Mouse (Mus musculus) adrenal gland, adult 2 months (tissue): Measurements from ENCODE around the gene Zfp651. TPM values are rescaled to one million over a fixed set of nuclear protein-coding genes. Genes with fewer than 3 reads are reported as not detected.

ENCODE experiments used
- DNase-seq: peaks from one replicate; pipeline ENCODE4 v3.0.0; 2021
- long read RNA-seq: library from polyadenylated mRNA; stranded (forward); transcript quantifications from one replicate; pipeline ENCODE4 v2.0.0, GENCODE M21; 2021
- polyA plus RNA-seq: library from polyadenylated mRNA; depleted of rRNA; stranded (reverse); fragments of >200 nt; gene quantifications from 2 replicates; pipeline ENCODE4 v1.2.3, GENCODE M21; 2012; rRNA removed
- total RNA-seq, 2 experiments: library from RNA; stranded (reverse); gene quantifications; 2 replicates each; pipeline ENCODE4 v1.2.3; 2021

Gene Zfp651
- total RNA-seq (10 to 100 TPM; 26.6 to 49.7 TPM), polyA plus RNA-seq (36.6 and 51.5 TPM in 2 replicates)
- long read RNA-seq, full-length matches to known transcripts = 16 of 30 reads
- long read RNA-seq, partial matches to known transcripts = 5 of 30 reads
- long read RNA-seq, other reads (novel, unspliced or antisense) = 9 of 30 reads

DNA sequence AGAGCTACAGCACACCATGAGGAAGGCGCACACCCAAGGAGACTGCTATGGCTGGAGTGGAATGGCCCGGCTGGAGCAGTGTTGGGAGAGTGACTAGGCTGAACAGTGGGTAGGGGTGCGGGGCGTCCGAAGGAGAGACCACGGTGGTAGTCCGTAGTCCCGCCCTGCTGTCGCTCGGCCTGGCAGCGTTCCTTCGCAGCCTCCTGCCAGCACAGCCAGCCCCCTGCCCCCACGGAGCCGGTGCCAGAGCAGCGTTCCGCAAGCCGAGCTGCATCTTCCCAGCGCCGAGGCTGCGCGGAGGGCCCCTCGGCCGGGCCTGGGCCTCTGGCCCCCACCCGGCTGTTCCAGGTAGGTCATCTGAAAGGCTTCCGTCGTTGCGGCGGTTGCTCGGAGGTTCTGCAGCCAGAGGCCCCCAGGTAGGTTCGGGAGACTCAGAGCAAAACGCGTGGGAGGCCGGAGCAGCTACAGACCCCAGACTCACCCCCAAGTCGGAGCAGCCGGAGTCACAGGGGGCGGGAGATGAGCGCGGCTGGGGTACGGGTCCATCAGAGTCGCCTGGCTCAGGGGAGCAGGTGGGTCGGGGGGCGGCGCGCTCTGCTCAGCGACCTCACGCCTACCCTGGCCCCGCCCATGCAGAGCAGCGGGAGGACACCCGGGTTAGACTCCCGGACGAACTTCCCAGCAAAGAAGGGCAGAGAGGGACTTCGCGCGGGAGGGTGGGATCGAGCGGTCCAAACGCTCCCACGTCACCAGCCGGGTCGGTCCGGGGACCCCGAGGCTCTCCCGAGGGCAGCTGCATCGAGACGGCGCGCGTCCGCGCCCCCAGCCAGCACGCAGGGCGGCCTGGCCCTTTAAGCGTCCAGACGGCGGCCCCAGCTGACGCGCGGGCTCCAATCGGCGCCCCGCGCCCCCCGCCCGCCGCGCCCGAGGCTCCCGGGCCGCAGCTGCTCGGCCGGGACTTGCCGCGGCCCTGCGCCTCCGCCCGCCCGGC, at the start of gene Zfp651:
TSS of gene Zfp651 (plus strand) at position 240 of the 991 bp plus-strand sequence.
- peak; percentile 73 for DNase-seq

DNA sequence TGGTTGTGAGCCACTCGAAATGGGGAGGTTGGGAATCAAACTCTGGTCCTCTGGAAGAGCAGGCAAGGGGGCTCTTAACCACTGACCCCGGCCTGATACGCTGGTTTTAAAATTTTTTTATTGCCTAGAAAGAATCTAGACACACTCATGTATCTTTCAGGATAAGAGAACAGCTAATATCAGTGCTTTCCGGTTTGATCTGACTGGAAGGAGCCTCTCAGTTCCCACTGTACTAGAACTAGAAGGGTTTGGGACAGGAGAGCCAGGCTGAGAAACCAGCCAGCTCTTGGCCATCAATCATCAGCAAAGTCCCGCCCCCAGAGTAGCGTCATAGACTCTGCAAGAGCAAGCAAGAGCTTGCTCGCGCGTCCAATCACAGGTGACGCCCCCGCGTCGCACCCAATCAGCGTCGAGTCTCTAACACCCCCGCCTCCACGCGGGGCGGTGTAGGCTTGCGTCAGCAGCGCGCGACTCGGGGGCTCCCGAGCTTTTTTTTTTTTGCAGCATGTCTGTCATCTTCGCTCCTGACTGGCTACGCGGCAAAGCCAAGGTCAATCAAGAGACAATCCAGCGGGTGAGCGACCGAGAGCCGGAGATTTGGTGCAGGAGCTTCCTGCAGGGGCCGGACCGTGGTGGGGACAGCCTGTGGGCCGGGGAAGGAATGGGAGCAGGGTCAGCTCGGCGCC, 49.1 kb upstream of the Zfp651 start, which contains the start of gene Ss18l2:
TSS of gene Ss18l2 (plus strand) at position 432 of the 686 bp plus-strand sequence.
- DNase-seq = peak; percentile 98

DNA sequence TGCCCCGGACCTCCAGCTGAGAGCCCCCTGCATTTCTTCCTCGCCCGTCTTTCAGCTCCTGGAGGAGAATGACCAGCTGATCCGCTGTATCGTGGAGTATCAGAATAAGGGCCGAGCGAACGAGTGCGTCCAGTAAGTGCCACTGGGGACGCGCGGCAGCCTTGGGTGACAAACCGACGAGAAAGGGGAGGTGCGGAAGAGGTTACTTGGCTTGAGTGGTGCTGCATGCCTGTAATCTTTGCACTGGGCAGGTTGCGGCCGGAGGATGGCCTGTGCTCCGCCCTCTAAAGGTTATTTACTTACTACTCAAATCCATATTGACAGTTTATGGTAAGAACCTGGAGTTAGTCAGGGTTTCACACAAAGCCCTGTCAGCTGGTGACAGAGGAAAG, 48.5 kb upstream of the Zfp651 start:
- no peak for DNase-seq

DNA sequence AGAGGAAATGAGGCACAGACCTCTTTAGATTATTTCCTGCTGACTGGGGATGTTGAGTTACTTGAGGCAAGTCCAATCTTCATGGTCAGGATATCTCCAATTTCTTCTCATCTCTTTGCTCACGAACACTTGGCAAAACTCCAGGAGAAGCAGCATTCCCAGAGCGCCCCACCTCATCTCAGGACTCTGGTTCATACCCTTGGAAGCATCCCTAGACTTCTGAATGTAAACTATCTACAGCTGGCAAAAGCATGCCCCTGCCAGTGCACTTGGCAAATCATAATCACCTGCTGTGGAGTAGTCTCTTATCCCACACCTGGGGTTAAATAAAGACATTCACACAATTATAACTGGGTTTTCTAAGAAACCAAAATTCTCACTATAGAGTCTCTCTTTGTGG, 42.1 kb upstream of the Zfp651 start:
- no peak for DNase-seq

DNA sequence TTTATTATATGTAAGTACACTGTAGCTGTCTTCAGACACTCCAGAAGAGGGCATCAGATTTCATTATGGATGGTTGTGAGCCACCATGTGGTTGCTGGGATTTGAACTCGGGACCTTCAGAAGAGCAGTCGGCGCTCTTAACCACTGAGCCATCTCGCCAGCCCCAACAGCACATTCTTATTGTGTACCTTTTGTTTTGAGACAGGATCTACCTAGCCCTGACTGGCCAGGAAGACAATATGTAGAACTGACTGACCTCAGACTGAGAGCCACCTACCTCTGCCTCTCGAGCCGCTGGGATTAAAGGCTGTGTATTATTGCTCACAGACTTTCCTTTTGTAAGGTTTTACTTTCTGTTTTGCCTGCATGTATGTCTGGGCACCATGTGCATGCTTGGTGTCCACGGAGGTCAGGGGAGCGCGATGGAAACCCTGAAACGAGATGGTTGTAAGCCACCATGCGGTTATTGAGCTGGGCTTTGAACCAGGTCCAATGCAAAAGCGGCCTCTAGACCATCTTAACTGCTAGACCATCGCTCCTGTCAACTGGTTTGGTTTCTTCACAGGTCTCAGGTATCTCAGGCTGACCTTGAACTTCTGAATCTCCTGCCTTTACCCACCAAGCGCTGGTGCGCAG, 40.9 kb upstream of the Zfp651 start:
- DNase-seq = peak; percentile 25

DNA sequence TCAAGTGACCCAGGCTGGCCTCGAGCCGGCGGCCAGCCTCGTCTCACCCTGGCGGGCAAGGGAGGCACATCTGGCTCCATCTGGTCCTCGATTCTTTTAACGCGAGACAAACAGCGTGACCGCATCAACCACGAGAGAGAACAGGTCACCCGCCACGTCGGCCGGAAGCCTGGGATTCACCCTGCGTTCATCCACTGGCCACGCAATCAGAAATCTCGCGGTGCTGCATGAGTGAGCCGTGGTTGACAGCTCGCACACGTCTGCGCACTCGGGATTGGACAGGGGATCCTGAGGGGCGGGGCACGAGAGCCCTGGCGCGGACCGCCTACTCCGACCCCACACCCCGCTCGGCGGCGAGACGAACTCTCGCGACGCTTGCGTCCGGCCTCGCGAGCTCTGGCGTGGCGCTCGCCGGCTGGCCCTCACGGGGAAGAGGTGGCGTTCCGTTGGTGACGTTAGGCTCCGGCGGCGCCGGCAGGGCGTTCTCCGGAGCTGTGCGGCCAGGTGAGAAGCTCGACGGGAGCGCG, 40.3 kb upstream of the Zfp651 start, which contains the start of gene Nktr:
TSS of gene Nktr (plus strand) at position 378 of the 527 bp plus-strand sequence.
- DNase-seq = peak; percentile 99

DNA sequence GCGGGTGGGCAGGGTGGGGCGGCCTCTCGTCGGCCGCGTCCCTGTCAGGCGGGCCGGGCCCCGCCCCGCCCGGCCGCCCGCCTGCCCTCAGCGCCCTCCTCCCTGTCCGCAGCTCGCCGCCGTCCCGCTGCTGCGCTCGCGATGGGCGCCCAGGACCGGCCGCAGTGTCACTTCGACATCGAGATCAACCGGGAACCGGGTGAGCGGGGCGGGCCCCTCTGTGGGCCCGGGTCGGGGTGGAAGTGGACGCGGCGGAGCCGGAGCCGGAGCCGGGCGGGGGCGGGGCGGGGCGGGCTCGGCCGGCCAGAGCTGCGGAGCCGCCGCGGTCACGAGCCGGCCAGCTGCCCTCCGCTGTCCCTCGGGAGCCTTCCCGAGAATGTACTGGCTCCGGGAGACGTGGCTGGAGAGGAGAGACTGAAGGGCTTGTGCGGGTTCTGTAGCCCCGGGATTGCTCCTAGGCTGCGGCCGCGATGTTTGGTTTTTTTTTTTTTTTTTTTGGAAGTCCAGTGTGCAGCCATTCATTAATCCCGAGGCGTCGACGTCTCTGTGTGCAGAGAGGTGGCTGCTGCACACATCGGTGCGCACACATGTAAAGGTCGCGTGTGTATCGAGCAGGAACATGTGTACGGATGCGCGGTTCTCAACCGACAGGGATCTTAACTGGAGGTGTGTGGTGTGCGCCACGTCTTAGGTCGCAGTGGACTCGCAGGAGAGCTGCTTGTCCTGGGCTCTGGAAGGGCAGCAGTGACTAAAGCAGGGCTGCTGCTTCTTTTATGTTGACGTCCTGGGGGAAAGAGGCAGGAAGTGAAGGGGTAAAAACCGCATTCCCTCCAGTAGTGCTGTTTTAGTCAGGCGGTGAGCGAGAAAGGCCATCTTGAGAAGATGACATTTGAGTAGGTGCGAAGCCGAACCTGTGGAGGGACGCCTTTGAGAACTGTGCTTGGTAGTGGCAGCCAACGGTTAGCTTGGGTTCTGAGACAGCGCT, 39.5 kb upstream of the Zfp651 start:
- DNase-seq = peak; percentile 52

DNA sequence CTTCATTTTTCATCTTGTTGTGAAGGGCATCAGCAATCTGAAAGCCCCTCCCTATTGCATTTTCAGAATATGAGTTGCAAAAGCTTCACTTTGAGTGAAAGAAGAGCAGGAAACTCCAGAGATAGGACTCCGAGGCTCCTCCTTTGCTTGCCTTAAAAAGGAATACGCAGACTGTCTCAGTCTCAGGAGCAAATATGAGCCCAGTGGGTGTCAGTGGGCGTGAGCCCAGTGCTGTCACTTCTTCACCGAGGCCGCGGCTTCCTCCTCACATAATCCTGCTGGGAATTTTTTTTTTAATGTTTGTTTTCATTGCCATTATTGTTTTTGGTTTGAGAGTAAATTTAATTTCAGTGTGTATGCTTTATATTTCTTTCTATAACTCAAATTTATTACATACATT, 18.6 kb upstream of the Zfp651 start:
- DNase-seq = no peak

DNA sequence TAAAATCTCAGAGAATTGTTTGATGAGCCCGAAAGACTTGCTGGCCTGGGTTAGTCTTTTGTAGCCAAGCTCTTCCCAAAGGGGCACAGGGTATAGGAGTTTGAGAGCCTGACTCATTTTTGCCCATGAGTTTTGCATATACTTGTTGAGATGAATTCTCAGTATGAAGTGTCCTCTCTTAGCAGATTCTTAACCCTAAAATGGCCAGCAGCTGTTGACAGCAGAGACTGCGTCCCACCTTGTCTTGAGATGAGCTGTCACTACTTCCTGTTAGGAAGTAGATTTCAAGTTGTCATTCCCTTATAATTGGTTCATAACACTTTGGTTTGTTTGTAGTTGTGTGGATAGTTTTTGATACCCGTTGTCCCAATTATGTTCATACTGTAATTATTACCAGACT, 18.0 kb upstream of the Zfp651 start:
- no peak for DNase-seq

DNA sequence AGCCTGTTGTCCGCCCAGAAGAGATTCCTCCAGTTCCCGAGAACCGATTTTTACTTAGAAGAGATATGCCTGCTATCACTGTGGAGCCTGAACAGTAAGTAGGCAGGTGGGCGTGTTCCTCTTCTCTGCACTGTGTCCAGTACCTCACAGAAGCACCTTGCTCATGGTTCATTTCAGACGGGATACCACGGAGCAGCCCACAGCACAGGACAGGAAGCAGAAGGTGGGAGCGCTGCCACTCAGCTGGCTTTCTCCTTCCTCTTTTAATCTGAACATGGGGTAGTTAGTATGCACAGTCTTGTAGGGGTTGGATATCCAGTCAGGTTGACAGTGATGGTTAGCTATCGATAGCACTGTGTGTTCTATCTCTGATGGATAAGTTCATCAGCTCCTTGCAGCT, 15.1 kb upstream of the Zfp651 start:
- DNase-seq = no peak

DNA sequence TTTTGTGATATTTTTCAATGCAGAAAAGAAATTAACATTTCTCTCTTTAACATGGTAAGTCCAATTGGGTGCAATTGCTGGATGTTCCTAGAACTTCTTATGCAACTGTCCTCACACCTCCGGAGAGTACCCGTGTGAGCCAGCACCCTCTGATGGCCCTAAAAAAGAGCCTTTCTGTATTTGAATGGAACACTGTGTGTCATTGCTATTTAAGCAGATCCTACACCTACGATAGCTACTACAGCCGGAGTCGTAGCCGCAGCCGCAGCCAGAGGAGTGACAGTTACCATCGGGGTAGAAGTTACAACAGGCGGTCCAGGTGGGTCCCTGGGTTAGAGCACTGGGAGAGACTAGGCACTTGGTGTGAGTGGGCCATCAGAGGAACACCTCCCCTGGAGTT, 6.4 kb upstream of the Zfp651 start:
- DNase-seq = no peak

DNA sequence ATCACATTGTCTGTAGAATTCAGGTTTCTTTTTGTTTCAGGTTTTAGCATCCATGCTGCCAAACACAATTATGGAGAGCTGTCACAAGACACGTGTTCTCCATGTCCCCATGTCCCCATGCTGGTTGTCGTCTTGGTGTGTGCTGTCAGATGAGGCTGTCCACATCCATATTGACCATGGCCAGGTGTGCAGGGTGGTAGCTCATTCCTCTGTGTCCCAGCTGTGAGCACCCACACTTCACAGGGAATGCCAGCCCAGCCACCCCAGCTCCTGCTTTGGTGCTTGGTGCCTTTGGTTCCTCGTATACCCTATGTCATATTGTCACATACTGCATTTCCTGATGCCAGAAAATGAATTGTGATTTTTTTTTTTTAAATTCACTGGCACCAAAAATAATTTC, 4.5 kb upstream of the Zfp651 start:
- no peak for DNase-seq

DNA sequence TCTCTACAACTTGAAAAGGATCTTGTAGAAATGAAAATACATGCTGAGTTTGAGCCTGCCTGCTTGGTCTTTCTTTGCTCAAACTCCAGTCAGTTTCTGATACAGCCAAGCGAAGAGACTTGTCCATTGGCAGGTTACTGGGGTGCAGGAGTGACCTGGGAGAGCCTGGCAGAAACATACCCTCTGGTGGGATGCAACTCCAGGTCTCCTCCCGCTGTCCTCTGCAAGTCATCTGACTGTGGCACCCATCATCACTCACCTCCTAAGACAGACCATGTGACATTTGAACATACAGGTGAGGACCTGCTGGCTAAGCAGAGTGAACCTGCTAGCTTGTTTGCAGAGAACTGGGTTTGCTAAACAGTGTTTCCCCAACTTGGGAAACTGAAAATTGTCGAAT, 2.3 kb upstream of the Zfp651 start:
- DNase-seq = no peak

DNA sequence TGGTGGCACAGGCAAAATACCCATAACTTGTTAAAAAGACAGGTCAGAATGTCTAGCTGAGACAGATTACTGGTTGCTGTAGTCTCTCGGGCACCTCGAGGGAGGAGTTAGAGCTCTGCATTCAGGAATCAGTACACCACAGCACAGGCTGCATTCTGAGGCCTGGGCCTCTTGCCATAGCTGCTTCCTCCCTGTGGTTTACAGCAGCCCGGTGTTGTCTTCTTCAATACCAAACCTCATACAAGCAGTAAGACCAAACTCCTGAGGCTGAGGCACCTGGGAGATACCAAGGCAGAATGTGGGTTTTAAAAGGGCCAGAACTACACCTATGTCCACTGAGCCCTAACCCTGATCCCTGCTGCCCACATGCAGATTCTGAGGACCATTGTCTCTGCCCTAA, 1.7 kb upstream of the Zfp651 start:
- no peak for DNase-seq

DNA sequence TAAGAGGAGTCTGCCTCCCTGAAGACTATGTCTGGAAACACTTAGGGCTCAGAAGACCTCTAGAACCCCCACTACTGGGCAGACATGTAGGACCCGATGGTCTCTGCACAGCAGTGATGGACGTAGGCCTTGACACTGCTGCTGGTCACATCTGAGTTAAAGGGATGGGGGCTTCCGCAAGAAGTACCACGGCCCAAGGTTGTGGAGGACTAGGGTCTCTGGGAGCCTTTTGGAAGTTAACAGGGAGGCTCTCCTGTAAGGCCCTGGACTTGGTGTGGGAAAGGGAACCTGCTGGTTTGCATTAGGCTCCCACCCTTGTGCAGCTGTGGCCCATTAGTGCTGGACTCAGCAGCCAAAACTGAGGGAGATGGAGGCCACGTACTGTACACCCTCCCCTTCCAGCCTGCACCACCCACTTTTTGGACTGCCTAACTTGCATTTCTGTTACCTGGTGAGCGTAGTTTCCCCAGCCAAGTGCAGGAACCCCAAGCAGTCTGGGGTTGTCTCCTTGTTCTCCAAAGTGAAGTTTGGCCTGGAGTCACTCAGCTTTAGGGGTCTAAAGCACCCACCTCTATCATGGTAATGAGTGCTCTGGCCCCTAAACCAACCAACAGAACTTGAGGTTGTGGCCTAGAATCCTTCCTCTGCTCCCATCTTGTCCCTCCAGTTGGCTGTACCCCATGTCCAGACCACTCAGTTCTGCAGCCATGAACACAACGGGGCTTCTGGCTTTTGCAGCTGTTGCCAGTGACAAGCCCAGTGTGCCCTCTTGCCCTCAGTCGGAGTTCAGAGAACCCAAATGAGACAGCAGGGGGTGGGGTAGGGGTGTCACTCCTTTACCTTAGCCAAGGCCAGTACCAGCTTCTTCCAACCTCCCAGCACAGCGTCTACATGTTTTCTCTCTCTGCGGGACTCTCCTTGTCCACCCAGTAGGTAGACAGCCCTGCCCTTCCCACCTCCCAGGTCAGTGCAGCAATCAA, 1.0 kb upstream of the Zfp651 start:
- DNase-seq = no peak

DNA sequence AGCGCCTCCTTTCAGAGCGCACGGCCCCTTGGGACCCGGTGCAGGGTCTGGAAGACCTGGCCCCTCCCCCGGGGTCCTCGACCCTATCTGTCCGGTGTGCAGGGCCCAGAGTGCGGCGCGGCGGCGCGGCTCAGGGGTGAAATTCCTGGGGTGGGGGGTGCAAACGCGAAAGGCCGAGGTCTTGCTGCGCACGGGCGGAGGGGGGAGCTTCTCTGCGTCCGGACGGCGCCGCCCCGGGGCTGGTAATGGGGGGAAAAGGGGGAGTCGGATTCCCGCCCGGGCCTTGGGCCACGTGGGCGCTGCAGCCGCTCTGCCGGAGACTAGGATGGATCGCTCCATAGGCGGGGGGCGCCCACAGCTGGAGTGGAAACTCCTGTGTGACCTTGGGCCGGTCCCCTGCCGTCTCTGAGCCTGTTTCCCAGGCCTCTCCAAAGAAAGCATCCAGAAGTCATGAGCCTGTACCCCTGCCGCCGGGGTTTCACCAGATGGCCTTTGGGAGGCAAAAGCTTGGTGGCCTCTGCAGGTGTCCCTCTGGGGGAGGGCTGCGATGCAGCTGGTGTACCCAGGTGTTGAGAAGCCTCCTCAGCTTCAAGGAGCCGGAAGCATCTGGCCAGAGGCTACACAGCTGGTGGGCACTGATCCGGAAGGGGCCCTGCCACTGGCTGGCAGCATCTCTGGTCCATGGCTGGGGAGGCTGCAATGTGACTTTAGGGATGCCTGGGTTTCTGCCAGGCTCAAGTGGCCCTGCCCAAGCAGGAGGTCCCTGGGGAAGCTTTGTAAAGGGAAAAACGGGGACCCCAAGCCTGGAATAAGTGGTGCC, 1.4 kb downstream of the Zfp651 start:
- DNase-seq = peak; percentile 84

DNA sequence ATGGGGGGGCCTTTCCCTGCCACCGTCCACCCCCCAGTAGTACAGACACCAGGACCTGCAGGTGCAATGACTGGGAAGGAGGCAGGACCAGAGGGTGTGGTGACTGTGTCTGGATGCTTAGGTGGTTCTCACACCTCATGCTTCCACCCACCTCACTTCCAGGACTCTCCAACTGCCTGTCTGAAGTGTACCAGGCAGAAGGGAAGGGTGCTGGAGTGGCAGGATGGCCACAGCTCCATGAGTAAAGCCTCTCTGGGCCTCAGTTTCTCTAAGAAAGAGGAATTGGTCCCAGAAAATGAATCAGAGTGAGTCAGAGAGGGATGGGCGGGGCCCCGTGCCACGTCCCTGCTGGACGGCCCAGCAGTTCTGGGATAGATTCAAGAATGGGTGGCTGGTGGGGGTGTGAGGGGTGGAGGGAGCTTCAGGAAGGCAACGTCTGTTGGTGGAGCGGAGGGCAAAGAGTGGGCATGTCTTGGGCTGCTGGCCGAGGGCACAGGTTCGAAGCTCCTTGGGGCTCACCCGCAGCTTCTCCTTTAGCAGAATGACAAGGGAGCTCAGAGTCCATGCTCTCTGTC, 2.0 kb downstream of the Zfp651 start:
- DNase-seq = peak; percentile 75

DNA sequence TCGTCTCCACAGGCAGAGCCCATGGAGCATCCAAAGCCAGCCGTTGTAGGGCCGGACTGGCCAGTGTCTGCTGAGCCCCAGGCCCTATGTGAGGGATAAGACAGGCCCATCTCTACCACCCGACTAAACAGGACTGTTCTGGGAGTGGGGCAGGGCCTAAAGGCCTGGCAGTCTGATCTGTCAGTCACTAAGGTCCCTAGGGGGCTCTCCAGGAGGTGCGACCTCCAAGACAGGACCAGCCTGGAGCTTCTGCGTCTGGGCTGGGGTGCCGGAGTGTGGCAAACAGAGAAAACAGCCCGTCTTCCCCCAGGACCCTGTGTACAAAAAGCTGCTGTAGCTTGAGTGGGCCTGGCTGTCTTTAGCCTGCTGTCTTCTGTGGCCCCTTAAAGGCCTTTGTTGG, 2.7 kb downstream of the Zfp651 start:
- no peak for DNase-seq
